Mouse (Mus musculus) forebrain, embryonic 15.5 days (tissue): Measurements from ENCODE around the gene Thsd7b. TPM values are rescaled to one million over a fixed set of nuclear protein-coding genes. Genes with fewer than 3 reads are reported as not detected.
"Not testable (repeated sequence)": the region's sequence is repeated elsewhere in the genome, so short reads cannot be mapped to it uniquely, and the experiment has no call there.

Experiments used
- ATAC-seq: fragments of 200-750 bp; cut with Nextera tagmentation; replicated peaks from 2 replicates; pipeline ENCODE4 v1.8.0; 2017; ENCODE audit warnings: mild to moderate bottlenecking, moderate TSS enrichment, moderate library complexity
- H3K27ac ChIP-seq: fragments of 300-500 bp; sonication (generic); replicated peaks from 2 replicates; pipeline ENCODE4 v1.5.1; 2015; ENCODE audit warnings: mild to moderate bottlenecking, inconsistent platforms
- H3K27me3 ChIP-seq: fragments of 300-500 bp; sonication (generic); 2 replicates; pipeline ENCODE4 v1.6.1; 2015; ENCODE audit warnings: inconsistent platforms
- H3K36me3 ChIP-seq: fragments of 300-500 bp; sonication (generic); 2 replicates; pipeline ENCODE4 v1.6.1; 2015; ENCODE audit warnings: mild to moderate bottlenecking, inconsistent platforms
- H3K4me1 ChIP-seq: fragments of 300-500 bp; sonication (generic); 2 replicates; pipeline ENCODE4 v1.6.1; 2015; ENCODE audit warnings: inconsistent platforms
- H3K4me2 ChIP-seq: fragments of 300-500 bp; sonication (generic); replicated peaks from 2 replicates; pipeline ENCODE4 v1.6.1; 2015; ENCODE audit warnings: mild to moderate bottlenecking, inconsistent platforms
- H3K4me3 ChIP-seq: fragments of 300-500 bp; sonication (generic); 2 replicates; pipeline ENCODE4 v1.5.1; 2015; ENCODE audit warnings: mild to moderate bottlenecking, inconsistent platforms
- H3K9ac ChIP-seq: fragments of 300-500 bp; sonication (generic); replicated peaks from 2 replicates; pipeline ENCODE4 v1.6.1; 2015; ENCODE audit warnings: mild to moderate bottlenecking, inconsistent platforms
- H3K9me3 ChIP-seq: fragments of 300-500 bp; sonication (generic); 2 replicates; pipeline ENCODE4 v1.6.1; 2016; ENCODE audit warnings: inconsistent platforms
- WGBS: fragments of 180-500 bp; shearing (Covaris S2); methylation state at CpG from one replicate; pipeline ENCODE4 v1.1.7; 2015; ENCODE audit warnings: mixed read lengths; 5-methylcytosine and 5-hydroxymethylcytosine counted together
- polyA plus RNA-seq: library from polyadenylated mRNA; unstranded; fragments of >200 nt; fragmentation: Nextera tagmentation; extraction: Ambion mirVana; gene quantifications from 2 replicates; pipeline ENCODE4 v1.2.1, GENCODE M21; 2015

Thsd7b gene
- polyA plus RNA-seq, 1 experiment from 2014 or later: 6.2 TPM

DNA sequence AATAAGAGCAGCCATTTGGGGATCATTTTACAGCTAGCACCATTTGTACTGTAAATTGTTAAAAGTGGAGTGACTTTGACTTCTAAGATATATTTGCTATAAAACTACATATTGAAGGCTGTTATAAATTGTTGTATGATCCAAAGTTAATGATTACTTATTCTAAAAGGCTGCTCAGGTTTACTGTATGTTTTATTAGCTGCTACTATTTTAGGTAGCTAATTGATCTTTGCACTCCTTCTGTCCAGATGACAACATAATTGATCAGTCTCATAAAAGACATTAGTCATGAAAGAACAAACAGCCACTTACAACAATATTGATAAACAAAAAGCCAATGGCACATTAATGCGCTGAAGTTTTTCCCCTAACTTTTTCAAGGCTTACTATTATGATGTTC lies 644.5 kb downstream of the Thsd7b start:
- 97% methylated on average over 1 of the region's 1 CpGs for WGBS
- H3K4me2 ChIP-seq: no peak overlapping the region

DNA sequence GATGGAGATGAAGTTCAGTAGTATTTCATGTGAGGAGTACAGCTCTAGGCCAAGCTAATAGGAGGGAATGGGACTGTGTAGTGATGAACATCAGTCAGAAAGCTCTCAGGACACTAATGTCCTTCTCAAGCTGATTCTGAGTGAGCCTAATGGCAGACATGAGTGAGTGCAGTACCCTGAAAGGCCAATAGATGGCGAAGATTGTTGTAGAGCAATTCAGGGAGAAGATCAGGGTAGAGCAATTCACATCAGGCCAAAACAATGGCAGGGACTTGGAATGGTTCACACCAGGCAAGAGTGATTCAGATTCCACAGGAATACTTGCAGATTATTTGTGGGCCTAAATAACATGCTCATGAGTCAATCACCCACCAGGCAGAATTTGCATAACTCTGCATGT lies 646.3 kb downstream of the Thsd7b start:
- no peaks in the 10 kb centered on the region for H3K4me1 ChIP-seq
- no peak overlapping the region for H3K4me3 ChIP-seq
- H3K4me2 ChIP-seq: no peak overlapping the region
- ATAC-seq: no peak
- no peak overlapping the region for H3K9ac ChIP-seq
- 58% methylated on average over 1 of the region's 1 CpGs for WGBS
- H3K36me3 ChIP-seq: no peaks in the 10 kb centered on the region
- H3K27me3 ChIP-seq: no peaks in the 10 kb centered on the region
- H3K27ac ChIP-seq: no peak overlapping the region
- H3K9me3 ChIP-seq: no peaks in the 10 kb centered on the region

More for the DNA sequence above, 644.5 kb downstream of the Thsd7b start:
- Histone ChIP-seq H3K9me3 (no peaks in the 10 kb centered on the region), H3K36me3 (no peaks in the 10 kb centered on the region), H3K4me1 (no peaks in the 10 kb centered on the region), H3K9ac (no peak overlapping the region), H3K27me3 (no peaks in the 10 kb centered on the region), H3K4me3 (no peak overlapping the region), H3K27ac (no peak overlapping the region)
- ATAC-seq: no peak

DNA sequence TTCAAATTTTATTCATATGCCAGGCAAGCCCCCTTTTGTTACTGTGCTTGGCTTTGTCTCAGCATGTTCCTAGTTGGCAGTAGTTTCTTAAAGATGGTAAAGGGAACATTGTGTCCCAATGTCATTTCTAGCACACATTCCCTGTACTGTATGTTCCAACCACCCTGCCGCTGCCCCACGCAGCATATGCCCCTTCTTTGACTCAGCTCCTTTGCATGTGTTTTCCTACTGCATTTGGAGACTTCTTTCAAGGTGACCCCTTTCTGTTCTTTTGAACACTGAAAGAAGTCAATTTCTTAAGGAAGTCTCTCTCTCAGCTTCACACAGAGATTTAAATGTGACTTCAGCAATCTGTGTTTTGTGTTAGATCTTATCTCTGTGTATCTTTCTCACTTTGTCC lies 657.9 kb downstream of the Thsd7b start:
- H3K4me1 ChIP-seq: no peaks in the 10 kb centered on the region
- H3K27ac ChIP-seq: no peak overlapping the region
- 90% methylated on average over 2 of the region's 2 CpGs for WGBS
- H3K4me3 ChIP-seq: no peak overlapping the region
- ATAC-seq: no peak
- no peak overlapping the region for H3K9ac ChIP-seq
- no peak overlapping the region for H3K4me2 ChIP-seq
- no peaks in the 10 kb centered on the region for H3K36me3 ChIP-seq
- no peaks in the 10 kb centered on the region for H3K27me3 ChIP-seq
- no peaks in the 10 kb centered on the region for H3K9me3 ChIP-seq

DNA sequence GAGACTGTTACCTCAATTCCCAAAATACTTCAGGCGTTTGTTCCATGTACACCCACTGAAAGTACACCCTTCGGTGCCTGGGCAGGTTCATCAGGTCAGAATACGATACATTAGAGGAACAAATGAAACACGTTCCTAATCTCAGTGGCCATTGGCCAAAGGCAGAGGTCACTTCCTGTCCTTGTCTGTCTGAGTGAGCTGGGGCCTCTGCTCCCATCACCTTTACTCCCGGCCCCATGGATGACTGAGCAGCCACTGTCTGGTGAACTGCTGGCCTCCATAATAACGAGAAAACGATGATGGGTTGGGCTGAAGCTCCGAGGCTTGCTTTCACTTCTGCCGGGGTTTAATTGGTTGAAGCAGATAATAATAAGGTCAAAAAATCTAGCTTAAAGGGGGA lies 670.0 kb downstream of the Thsd7b start:
- Histone ChIP-seq H3K4me1 (no peaks in the 10 kb centered on the region), H3K9me3 (no peaks in the 10 kb centered on the region), H3K4me3 (no peak overlapping the region), H3K4me2 (no peak overlapping the region), H3K36me3 (no peaks in the 10 kb centered on the region), H3K27ac (no peak overlapping the region), H3K9ac (no peak overlapping the region), H3K27me3 (no peaks in the 10 kb centered on the region)
- no peak for ATAC-seq
- WGBS: 59% methylated on average over 9 of the region's 9 CpGs

DNA sequence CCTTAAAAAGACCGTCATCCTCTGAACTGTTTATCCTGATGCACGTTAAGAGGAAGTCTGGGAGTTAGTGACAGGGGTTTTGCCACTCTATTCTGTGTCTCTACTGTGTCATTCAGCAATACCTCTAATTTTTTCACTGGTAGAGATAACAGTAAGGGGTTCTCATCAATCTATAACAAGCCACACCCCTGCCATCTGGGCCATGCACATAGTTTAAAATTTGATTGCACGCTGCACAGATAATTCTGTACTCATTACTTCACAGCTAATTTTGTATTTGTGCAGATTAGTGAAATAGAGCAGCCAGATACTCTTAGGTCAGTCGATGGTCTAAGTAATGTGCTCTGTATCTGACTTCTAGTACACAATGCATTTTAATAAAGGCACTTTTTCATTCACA lies 673.9 kb downstream of the Thsd7b start:
- H3K27me3 ChIP-seq: no peaks in the 10 kb centered on the region
- ATAC-seq: no peak
- H3K9ac ChIP-seq: no peak overlapping the region
- no peak overlapping the region for H3K4me2 ChIP-seq
- H3K4me1 ChIP-seq: no peaks in the 10 kb centered on the region
- 57% methylated on average over 4 of the region's 4 CpGs for WGBS
- no peaks in the 10 kb centered on the region for H3K9me3 ChIP-seq
- H3K4me3 ChIP-seq: no peak overlapping the region
- H3K36me3 ChIP-seq: no peaks in the 10 kb centered on the region
- H3K27ac ChIP-seq: no peak overlapping the region

DNA sequence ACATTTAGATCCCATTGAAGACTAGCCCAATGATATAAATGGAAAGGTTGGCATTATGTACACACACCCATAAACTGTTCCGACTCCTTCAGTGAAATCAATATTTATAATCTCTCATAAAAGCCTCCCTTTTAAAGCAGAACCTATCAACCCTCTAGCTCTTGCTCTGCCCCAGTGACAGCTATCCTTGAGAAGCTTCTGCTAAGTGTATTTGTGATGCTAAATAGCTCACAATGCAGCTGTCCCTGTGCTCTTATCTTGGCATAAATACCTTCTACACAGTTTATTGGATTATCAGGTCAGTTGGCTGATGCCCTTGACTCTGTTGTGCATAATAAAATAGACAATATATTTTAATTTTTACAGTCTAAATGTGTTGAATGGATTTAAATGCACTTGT lies 682.4 kb downstream of the Thsd7b start:
- H3K9me3 ChIP-seq: no peaks in the 10 kb centered on the region
- WGBS: 63% methylated on average over 1 of the region's 1 CpGs
- H3K4me1 ChIP-seq: no peaks in the 10 kb centered on the region
- no peaks in the 10 kb centered on the region for H3K36me3 ChIP-seq
- no peak overlapping the region for H3K4me2 ChIP-seq
- no peak for ATAC-seq
- H3K4me3 ChIP-seq: no peak overlapping the region
- no peak overlapping the region for H3K9ac ChIP-seq
- no peak overlapping the region for H3K27ac ChIP-seq
- H3K27me3 ChIP-seq: no peaks in the 10 kb centered on the region

DNA sequence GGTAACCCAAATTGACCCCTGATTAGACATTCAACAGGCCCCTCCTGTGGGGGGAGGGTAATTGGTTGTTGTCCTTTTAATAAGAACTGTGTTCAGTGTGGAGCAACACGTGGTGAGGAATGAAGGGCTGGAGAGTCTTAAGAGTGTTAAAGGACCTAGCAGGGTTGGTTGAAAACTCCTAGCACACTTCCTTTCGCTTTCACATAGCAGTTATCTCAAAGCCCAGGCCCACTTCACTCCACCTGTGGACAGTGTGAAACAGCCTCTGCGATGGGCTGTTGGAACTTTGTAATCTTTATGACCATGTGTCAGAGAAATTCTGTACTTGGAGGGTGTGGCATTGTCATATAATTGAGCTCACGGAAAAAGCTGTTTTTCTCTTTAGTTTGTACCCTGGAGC lies 683.5 kb downstream of the Thsd7b start:
- H3K4me3 ChIP-seq: no peak overlapping the region
- H3K4me2 ChIP-seq: no peak overlapping the region
- no peaks in the 10 kb centered on the region for H3K27me3 ChIP-seq
- no peaks in the 10 kb centered on the region for H3K9me3 ChIP-seq
- no peaks in the 10 kb centered on the region for H3K4me1 ChIP-seq
- no peaks in the 10 kb centered on the region for H3K36me3 ChIP-seq
- WGBS: 60% methylated on average over 4 of the region's 4 CpGs
- no peak for ATAC-seq
- H3K27ac ChIP-seq: no peak overlapping the region
- no peak overlapping the region for H3K9ac ChIP-seq

DNA sequence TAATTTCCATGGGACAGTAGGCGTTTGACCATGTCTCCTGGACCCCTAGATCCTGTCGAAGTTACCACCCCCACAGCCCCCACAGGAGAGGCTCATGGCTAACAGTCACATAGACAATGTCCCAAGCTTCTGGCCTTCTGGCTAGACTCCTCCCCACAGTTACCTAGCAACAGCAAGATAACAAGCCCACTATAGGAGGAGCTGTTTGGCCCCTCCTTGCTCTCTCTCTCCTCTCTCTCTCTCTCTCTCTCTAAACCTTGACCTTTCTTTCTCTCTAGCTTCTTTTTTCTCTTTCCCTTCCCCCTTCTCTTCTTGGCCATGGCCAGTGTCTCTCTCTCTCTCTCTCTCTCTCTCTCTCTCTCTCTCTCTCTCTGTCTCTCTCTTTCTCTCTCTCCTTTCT lies 686.2 kb downstream of the Thsd7b start:
- H3K27me3 ChIP-seq, H3K9ac ChIP-seq, ATAC-seq, H3K36me3 ChIP-seq, H3K4me2 ChIP-seq, H3K4me3 ChIP-seq, H3K27ac ChIP-seq, H3K4me1 ChIP-seq, H3K9me3 ChIP-seq: not testable (repeated sequence)
- 65% methylated on average over 2 of the region's 2 CpGs for WGBS

DNA sequence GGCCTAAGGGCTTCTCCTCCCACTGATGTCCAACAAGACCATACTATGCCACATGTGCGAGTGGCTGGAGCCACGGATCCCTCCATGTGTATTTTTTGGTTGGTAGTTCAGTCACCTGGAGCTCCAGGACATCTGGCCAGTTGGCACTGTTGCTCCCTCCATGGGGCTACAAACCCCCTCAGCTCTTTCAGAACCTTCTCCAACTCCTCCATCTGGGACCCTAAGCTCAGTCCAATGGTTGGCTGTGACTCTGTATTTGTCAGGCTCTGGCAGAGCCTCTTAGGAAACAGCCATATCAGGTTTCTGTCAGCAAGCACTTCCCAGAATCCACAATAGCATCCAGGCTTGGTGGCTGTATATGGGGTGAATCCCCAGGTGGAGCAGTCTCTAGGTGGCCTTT lies 690.1 kb downstream of the Thsd7b start:
- 91% methylated on average over 2 of the region's 2 CpGs for WGBS
- no peak overlapping the region for H3K27ac ChIP-seq
- no peak overlapping the region for H3K9ac ChIP-seq
- H3K4me3 ChIP-seq: no peak overlapping the region
- H3K4me2 ChIP-seq: no peak overlapping the region
- H3K4me1 ChIP-seq: no peaks in the 10 kb centered on the region
- H3K9me3 ChIP-seq: no peaks in the 10 kb centered on the region
- H3K36me3 ChIP-seq: no peaks in the 10 kb centered on the region
- H3K27me3 ChIP-seq: no peaks in the 10 kb centered on the region
- 0 out of 2 replicates have a peak, but pooled peaks have one; percentile 29 for ATAC-seq

DNA sequence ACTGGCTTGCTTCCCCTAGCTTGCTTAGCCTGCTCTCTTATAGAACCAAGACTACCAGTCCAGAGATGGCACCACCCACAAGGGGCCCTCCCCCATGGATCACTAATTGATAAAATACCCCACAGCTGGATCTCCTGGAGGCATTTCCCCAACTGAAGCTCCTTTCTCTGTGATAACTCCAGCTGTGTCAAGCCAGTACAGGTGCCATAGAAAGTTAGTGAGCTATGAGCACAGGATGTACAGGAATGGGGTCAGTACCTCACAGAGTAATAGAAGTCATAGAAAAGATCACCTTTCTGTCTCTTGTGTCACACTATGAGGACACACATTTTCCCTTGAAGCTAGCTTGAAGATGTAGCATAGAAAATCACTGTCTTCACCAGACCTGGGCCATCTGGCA lies 716.1 kb downstream of the Thsd7b start:
- H3K9me3 ChIP-seq, H3K9ac ChIP-seq, ATAC-seq, H3K4me2 ChIP-seq, H3K4me3 ChIP-seq, H3K36me3 ChIP-seq, H3K27me3 ChIP-seq, H3K27ac ChIP-seq, H3K4me1 ChIP-seq: not testable (repeated sequence)

DNA sequence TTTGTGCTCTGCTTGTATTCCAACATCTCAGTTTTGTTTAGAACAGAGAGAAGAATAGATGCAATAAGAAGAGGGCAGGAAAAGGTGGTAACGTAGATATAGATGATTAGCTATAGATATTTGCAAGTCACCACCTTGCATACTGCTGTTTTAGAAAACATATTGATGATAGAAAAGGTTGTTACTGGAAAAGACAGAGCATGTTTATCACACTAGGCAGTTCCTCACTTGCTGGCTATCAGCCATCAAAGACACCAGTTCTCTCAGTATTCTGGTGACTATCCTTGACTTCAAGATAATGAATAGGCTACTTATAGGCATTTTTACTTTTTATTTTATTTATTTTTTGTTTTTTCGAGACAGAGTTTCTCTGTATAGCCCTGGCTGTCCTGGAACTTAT lies 717.7 kb downstream of the Thsd7b start:
- WGBS: 80% methylated on average over 2 of the region's 2 CpGs
- ATAC-seq: no peak
- no peak overlapping the region for H3K9ac ChIP-seq
- no peak overlapping the region for H3K4me2 ChIP-seq
- no peak overlapping the region for H3K27ac ChIP-seq
- H3K36me3 ChIP-seq: no peaks in the 10 kb centered on the region
- H3K27me3 ChIP-seq: no peaks in the 10 kb centered on the region
- no peaks in the 10 kb centered on the region for H3K9me3 ChIP-seq
- no peaks in the 10 kb centered on the region for H3K4me1 ChIP-seq
- H3K4me3 ChIP-seq: no peak overlapping the region

DNA sequence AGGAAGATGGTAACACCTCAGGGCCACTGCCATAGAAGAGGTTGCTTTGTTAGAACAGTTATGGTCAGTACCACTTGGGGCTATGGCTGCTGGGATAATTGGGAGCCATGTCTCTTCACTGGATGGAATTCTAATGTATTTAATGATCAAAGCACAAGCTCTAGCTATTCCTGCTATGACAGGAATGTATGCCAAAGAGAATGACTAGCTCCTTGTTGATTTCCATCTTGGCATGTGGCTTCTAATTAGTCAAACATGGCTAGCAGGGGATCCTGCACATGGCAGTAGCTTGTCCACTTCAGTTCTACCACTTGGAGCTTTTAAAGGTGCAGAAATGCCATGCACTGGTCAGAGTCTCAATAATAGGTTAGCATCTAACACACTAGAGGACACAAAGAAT lies 781.9 kb downstream of the Thsd7b start:
- Histone ChIP-seq H3K27ac (no peak overlapping the region), H3K4me3 (no peak overlapping the region), H3K4me1 (no peaks in the 10 kb centered on the region), H3K9me3 (no peaks in the 10 kb centered on the region), H3K4me2 (no peak overlapping the region), H3K27me3 (no peaks in the 10 kb centered on the region), H3K36me3 (no peaks in the 10 kb centered on the region), H3K9ac (no peak overlapping the region)
- ATAC-seq: no peak

DNA sequence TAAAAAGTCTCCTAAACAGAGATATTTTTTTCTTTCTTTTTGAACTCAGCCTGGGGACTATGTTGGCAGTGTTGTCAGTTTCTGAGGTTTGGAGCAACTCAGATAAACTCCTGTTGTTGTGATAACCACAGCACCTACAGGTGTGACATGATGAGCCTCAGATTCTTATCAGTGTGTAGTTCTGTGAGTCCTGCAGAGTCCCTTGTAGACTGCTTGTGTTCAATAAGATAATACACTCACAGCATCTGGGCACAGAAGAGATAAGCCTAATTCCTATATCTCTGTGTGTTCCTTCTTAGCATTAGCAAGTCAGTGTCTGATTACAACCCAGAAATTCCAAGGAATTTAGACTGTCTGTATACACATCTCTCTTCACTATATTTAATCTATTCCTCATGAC lies 789.0 kb downstream of the Thsd7b start:
- Histone ChIP-seq H3K9ac (no peak overlapping the region), H3K27ac (no peak overlapping the region), H3K4me3 (no peak overlapping the region), H3K4me1 (peaks cover 3% of the 10 kb centered on the region; the same call in 1 of the 2 replicates), H3K36me3 (no peaks in the 10 kb centered on the region), H3K4me2 (no peak overlapping the region), H3K27me3 (no peaks in the 10 kb centered on the region), H3K9me3 (no peaks in the 10 kb centered on the region)
- no peak for ATAC-seq
